Mouse (Mus musculus): Measurements from ENCODE around the gene Hmga1. TPM values are rescaled to one million over a fixed set of nuclear protein-coding genes. Genes with fewer than 3 reads are reported as not detected.

Hmga1 gene
- total RNA-seq, 2 experiments from 2014 or later = 29.6 to 63.4 TPM

DNA sequence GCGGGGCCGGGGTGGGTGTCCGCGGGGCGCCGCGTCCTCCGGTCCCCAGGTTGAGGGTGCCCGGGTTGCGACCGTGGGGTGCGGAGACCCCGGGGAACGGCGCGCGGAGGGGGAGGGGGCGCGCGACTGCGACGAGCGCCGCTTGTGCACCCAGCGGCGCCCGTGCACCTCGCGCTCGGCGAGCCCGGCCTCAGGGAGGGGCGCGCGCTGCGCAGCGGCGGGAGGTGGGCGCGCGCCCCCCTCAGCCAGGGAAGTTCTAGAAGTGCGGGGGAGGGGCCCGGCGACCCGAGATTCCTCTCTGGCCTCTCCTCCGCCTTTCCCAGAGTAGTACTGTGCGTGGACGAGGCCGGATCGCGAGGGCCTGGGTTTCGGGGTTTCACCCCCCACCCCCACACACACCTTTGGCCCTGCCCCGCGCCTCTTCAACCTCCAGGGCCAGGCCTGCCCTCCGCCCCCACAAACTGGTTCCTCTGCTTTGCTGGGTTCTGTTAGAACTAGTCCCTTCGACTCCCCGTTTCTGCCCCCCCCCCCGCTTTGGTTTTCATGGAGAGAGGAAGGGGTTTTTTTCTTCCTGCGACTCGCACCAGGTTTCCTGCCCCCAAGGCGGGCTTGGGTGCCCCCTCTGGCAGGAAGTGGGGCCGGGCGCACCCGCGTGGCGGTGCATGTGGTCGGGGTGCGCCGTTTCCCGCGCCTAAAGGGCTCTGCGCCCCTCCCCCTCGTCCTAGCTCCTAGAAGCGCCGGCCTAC, 1.1 kb downstream of the Hmga1 start:
- no peak for ATAC-seq (replicated peaks; ENCODE audit: low FRiP score, poor library complexity, severe bottlenecking)

DNA sequence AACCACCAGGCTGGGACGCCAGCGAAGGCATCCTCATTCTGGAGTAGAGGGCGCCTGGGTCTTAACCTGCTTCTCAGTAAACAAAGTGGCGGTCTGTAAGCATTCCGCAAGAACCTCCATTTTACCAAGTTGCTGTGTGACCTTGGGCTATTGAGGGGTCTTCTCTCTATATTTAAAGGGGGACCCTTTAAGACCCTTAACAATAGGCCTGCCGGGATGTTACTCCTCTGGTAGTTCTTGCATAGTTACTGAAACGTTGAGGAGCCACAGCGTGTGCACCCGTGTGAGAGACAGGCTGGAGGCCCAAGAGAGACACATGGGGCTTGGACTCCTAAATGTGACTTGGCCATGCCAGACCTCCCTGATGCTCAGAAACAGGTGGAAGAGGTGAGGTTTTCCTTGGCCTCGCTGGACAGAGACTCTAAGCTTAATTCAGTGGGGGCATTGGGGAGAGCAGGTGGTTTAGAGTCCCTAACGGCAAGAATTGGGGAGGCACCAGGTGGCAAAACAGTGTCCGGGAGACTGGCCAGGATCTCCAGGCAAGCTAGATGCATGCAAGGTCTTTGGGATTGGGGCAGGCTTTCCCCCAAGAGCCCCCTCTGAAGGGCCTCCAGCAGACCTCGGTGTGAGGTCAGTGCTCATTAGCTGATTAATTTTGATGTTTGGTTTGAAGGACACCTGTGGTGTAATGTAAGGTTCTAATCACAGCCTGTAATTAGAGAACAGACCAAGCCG, 1.8 kb downstream of the Hmga1 start:
- no peak for ATAC-seq (replicated peaks; ENCODE audit: low FRiP score, poor library complexity, severe bottlenecking)

DNA sequence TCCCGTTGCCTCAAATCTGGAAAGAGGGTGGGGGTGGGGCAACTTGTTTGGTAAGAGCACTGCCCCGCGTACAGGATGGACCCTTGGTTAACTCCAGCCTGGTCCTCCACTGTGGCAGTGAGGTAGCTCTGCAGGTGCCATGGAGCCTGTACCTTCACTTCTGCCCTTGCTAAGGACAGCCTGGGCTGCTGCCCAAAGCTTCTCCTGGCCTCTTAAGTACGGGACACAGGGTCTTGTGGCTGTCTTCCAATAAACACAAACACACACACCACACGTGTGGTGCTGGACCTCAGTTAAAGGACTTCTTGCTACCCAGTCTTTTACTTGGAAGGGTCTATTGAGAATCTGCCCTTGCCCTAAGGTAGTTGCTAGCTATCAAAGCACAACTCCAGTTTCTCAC, 2.5 kb downstream of the Hmga1 start:
- no peak for ATAC-seq (replicated peaks; ENCODE audit: low FRiP score, poor library complexity, severe bottlenecking)

DNA sequence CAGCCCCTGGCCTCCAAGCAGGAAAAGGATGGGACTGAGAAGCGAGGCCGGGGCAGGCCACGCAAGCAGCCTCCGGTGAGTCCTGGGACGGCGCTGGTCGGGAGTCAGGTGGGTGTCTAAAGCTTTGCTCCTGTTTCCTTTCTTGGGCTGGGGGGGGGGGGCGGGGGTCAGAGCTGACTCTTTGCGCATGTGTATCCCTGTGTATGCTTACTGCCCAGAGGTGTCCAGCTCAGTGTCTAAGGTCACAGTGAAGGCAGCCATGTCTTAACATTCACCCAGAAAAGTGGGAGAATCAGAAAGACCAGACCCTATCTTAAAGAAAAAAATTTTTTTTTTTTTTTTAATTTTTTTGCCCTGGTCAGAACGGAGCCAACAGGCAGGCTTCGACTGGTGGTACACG, 3.3 kb downstream of the Hmga1 start:
- ATAC-seq (replicated peaks; ENCODE audit: low FRiP score, poor library complexity, severe bottlenecking) = no peak

DNA sequence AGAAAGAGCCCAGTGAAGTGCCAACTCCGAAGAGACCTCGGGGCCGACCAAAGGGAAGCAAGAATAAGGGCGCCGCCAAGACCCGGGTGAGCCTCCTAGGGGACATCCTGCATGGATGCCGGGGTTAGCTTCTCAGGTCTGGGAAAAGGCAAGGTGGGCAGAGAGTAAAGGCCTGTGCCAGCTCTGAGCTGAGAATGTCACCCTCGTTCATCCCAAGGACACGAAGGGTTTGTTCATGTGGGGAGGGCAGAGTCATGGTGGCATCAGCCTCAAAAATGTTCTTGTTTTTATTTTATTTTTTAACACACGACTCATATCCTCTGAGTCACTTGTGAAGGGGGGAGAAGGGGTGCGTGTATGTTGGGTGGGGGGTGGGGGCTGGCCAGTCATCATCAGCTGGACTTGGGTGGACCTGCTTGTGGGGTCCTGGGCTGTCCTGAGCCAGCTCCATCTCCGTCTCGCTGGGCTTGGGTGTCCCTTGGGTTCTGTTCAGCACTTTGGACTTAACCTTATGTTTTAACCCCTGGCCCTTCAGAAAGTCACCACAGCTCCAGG, 4.7 kb downstream of the Hmga1 start:
- no peak for ATAC-seq (replicated peaks; ENCODE audit: low FRiP score, poor library complexity, severe bottlenecking)

DNA sequence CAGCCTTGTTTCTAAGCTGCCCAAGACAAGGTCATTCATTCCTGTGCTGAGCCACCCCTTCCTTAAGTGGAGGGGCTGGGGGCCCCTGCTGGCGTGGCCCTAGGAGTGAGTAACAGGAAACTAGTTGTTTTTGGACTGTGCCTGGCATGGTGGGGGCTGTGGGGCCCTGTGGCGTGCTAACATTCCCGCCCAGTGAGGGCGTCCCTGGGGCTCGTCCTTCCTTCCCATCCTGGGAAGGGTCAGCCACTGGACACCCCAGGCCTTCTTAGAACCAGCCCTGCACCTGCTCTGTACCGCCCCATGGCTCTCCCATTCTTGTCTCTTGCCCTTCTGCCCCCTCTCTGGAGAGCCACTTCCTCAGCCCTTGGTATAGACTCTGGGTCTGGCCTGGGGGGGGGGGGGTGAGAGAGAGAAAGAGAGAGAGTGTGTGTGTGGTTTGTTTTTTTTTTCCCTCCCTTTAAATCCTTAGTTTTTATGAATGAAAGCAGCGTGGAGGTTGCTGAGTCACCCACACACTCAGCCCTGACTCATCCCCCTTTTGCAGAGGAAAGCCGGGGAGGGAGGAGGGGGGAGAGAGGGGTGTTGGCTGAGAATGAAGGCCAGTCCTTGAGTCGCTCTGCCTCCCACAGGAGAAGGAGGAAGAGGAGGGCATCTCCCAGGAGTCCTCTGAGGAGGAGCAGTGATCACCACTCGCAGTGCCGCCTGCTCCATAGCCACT, 5.7 kb downstream of the Hmga1 start:
- no peak for ATAC-seq (replicated peaks; ENCODE audit: low FRiP score, poor library complexity, severe bottlenecking)

DNA sequence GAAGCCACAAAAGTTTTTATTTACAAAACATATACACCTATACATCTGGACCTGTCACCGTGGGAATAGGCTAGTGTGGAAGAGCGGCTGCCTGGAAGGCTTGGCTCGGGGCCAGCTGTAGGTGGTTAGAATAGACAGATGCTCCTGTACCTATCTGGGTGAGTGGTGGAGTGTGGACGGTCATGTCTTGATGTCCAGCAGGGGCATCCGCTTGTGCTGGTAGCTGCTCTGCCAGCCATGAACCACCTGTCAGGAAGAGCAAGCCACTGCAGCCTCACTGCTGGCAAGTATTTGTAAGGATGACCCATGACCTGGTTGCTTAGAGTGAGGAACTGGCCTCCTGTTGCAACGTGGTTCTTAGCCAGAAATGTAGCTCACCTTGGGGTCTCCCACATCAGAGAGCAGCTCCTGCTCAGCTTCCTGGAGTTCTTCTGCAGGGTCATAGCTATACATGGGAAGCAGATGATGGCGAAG, 7.5 kb downstream of the Hmga1 start:
- ATAC-seq (replicated peaks; ENCODE audit: low FRiP score, poor library complexity, severe bottlenecking) = no peak

DNA sequence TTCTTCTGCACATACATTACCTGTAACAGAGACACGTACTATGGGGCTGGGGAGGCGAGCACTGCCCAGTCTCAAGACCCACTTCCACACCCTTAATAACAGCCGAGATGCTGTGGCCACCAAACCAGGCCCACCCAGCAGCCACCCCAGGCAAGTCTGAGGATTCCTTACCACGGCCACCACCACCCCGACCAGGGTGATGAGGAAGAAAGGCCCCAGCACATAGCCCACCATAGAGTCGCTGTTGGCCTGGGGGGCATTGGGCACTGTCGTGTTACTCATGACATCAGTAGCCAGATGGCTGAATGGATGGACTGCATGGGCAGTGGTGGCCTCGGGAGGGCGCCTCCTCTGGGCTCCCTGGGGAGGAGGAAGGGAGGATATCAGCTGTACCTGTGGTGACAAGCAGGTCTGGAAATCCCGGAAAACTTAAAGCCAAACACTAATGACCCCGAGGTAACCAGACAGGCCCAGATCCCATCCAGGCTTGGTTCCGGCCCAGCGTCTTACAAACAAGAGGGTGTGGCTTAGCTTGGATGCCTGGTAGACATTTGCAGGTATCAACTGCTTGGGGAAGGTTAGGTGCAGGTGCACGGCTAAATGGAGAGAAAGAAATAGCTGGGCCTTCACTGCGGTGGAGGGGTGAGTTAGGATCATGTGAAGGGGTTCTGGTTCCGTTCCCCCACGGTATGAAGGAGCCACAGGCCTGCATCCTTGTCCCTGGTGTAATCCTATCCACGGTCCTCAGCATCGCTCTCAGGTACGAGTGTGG, 8.3 kb downstream of the Hmga1 start:
- peak; percentile 26; the same call in 1 of the 2 replicates for ATAC-seq (replicated peaks; ENCODE audit: low FRiP score, poor library complexity, severe bottlenecking)

DNA sequence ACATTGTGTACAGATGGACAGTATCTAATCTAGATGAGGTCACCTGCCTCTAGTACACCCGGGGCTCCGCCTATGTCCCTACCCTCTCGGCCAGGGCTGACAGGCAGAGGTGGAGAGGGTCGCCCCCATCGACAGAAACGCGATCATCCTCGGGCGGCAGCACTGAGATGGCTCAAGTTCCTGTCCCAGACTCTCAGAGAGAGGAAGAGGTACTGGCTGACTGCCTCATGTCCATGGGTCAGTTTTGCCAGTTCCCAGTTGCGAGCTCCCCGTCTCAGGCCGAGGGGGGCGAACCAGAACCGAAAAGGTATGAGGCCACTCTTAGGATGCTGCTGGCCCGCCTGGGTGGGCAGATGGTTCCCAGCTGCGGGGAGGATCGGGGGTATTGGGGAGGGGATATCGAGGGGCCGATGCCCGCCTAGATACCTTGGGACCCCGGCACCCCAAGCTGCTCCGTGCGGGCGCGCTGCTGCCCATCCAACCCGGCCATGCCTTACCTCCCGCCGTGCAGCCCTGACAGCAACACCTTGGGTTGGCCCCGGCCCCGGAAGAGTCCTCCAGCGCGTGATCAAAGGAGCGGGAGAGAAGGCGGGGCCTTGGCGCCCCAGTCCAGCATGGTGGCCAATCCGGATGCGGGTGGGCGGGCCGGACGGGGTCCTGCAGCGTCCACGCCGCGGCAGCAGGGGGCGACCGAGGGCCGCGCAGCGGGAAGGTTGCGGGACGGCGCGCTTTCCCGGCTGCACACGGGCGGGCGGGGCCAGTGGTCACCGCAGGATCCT, 9.1 kb downstream of the Hmga1 start, which contains the start of gene AI413582:
AI413582 (minus strand) TSS at position 594 of the 779 bp plus-strand sequence.
- peak; percentile 92 for ATAC-seq (replicated peaks; ENCODE audit: low FRiP score, poor library complexity, severe bottlenecking)

DNA sequence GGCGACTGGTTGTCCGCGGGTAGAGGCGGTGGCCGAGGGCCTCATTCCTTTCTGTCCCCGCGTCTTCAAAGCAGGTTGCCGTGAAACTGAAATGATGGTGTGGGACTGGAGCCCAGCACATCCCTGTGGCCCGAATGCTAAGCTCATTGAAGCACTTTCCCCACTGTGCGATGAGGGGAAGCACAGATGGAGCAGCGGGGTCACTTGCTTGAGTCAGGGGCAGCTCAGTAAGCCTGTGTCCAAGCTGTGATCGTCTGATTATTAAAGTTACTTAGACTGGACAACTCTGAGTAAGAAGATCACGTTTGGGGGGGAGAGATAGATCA, 9.6 kb downstream of the Hmga1 start:
- no peak for ATAC-seq (replicated peaks; ENCODE audit: low FRiP score, poor library complexity, severe bottlenecking)

DNA sequence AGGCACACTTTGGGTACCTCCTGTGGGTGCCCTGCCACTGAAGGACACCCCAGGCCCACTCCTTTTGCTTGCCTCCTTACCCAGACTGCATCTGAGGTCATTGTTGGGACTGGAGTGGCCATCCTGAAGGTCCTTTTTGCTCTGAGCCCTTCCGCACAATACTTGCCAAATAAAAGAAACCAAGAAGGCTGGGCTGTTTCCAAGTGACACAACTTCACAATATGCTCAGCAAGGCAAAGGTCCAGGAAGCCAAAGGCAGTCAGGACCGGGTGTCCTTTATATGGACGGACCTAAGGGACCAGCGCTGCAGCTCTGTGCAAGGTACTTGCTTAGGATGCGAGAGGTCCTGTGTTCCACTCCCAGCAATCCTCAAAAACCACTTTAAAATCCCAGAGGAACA, 11.9 kb downstream of the Hmga1 start:
- no peak for ATAC-seq (replicated peaks; ENCODE audit: low FRiP score, poor library complexity, severe bottlenecking)

DNA sequence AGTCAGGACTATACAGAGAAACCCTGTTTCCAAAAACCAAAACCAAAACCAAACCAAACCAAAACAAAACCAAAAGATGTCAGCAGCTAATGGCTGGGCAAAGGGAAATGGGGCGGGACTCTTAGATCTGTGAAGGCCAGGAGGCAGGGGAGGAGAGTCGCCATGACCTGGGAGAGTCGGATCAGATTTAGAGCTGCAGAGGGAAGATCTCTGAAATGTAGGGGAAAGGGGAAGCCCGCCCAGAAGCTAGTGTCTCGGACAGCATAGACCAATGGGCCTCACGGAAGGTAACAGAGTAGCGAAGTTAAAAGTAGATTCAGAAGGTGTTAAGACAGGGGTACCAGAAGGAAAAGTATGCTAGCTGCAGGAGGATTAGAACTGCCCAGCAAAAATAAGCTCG, 15.0 kb downstream of the Hmga1 start:
- ATAC-seq (replicated peaks; ENCODE audit: low FRiP score, poor library complexity, severe bottlenecking) = no peak

DNA sequence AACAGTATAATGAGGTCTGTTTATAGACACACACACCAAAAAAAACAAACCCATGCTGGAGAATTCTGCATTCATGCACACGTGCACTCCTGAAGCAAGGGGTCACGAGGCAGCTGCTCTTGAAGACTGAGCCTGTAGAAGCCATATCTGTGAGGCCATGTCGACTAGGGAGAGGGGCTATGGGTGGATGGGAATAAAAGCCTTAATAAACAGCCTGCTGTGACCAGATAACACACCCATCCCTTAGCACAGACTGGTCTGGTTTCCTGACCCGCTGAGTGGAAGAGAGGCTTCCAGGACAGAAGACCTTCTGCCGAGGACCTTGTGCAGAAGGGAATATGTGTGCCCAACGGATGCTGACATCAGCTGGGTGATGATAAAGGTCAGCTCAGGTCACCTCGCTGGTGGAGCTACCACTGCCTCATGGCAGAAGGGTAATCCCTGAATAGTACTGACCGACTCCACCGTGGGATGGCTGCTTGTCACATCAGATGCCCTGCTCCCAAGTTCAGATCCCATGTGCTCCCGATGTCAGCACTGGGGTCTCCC, 17.5 kb downstream of the Hmga1 start:
- ATAC-seq (replicated peaks; ENCODE audit: low FRiP score, poor library complexity, severe bottlenecking) = no peak

DNA sequence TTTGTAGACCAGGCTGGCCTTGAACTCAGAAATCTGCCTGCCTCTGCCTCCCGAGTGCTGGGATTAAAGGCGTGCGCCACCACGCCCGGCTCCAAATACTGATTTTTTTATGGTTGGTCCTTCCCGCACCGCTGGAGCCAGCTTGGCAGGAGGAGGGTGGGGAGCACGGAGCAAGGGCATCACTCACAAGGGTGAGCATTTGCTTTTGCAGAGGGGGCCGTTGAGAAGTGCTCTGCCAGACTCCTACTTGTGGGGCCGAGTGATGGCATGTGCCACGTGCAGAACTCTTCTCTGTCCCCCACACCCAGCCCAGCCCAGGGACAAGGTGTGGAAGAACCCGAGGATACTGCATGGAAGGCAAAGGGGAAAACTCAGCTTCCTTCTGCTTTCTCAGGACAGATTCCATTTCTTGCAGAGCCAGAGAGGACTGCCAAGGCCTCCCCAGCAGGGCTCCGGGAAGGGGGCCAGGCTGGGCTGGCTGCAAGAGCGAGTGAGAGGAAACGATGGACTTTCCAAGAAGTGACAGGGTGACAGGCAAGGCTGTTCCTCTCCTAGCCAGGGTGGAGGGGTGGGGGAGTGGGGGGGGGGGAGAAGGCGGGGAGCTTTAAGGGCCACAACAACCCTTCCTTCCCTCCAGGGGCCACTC, 18.3 kb downstream of the Hmga1 start:
- ATAC-seq (replicated peaks; ENCODE audit: low FRiP score, poor library complexity, severe bottlenecking) = no peak

DNA sequence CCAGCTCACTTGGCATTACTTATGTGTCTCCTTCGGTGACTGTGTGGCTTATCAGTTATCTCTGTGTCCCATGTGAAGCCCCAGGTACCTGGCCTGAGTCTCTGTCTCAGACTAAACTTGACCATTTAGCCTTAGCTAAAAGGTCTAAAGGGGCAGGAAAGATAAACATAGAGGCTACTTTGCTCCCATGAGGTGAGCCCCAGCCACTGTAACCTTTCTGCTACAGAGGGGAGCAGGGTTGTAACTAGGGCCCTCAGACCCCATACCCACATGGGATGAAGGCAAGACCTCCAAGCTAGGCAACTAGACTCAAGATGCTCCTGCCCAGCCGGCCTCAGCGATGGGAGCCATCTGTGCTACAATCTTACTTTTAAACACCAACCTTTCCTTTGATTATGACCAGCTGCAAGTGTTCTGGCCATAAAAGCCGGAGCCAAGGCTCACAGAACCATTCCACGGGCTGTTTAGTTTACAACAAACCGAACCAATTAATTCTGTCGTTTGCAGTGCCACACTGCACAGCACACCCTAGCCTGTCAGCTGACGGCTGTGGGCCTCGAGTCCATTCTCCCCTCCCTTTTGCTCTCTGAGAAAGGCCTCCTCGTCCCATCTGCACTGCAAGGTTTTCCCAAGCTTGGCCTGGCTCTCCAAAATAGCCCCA, 18.9 kb downstream of the Hmga1 start:
- no peak for ATAC-seq (replicated peaks; ENCODE audit: low FRiP score, poor library complexity, severe bottlenecking)

DNA sequence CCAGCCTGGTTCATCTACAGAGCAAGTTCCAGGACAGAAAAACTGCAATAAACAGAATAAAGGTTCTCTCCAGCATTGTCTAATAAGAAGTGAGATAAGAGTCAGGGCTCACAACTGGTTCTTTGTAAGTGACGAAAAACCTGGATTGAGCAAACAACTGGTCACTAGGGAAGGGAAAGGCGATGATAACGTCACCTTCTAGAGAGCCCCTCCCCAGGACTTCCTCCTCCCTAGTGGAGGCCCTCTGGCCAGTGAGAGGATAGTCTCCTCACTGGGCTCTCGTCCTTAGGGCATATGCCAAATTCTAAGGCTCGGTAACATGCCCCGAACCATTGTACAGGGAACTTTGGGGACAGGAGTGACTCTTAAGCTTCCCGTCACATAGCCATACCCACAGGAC, 19.8 kb downstream of the Hmga1 start:
- ATAC-seq (replicated peaks; ENCODE audit: low FRiP score, poor library complexity, severe bottlenecking) = no peak

DNA sequence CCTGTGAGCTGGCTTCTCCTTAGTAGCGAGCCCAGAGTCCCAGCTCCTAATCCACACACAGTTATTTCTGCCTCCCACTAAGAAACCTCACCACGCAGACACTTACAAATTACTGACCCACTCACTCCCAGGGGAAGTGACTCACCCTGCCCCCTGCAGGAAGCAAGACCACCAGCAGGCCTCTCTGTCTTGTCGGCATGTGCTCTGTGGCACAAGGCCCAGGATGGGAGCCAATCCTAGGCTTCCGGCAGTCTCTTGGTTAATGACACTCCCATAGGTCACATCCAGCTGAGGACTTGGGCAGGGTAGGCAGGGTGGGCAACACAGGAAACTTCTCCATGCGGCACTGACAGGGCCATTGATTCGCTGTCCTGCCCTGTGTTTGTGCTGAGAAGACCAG, 21.2 kb downstream of the Hmga1 start:
- no peak for ATAC-seq (replicated peaks; ENCODE audit: low FRiP score, poor library complexity, severe bottlenecking)

DNA sequence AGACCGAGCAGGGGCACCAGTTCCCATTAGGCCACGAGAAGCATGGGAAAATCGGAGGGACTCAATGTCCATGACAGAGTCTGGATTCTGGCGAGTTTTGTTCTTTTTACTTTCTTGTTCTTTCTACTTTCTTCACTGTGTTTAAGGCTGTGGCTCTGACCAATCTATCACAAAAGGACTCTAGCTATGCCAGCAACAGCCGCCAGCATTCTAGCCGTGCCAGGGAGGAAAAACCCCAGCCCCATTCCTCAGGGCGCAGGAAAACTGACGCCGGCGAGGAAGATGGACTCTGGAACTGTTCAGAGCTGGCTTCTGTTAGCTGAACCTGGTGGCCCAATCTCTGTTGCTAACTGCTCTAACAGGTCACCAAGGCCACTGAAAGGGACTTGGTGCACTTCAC, 22.2 kb downstream of the Hmga1 start:
- no peak for ATAC-seq (replicated peaks; ENCODE audit: low FRiP score, poor library complexity, severe bottlenecking)
